Mouse (Mus musculus): ENCODE measurements around the gene Per1. TPM values are rescaled to one million over a fixed set of nuclear protein-coding genes. Genes with fewer than 3 reads are reported as not detected.

Per1 gene
- polyA plus RNA-seq, 1 experiment from 2014 or later = 15.4 TPM

DNA sequence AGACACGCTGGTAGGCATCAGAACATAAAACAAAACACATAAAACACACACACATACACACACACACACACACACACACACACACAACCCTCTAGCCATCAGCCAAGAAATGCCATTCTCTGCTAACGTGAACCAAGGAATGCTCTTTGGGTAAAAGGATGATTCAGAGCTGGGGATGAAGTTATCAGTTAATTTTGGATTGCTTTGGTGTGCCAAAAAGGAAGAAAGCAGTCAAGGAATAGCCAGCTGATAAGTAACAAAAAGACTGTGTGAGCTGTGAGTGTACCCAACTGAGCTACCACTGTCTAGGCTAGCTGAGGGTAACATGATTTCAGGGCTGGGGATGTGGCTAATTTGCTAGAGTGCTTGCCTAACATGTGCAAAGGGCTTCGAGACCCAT, 19.0 kb downstream of the Per1 start:
- peaks cover 16% of the 10 kb centered on the region for H3K4me1 ChIP-seq
- no peaks in the 10 kb centered on the region for H3K9me3 ChIP-seq
- H3K9ac ChIP-seq = no peak overlapping the region
- WGBS = 44% methylated on average over 3 of the region's 3 CpGs
- H3K27ac ChIP-seq = no peak overlapping the region
- no peak overlapping the region for H3K4me2 ChIP-seq
- H3K36me3 ChIP-seq = peaks cover 3% of the 10 kb centered on the region; the same call in 1 of the 2 replicates
- no peaks in the 10 kb centered on the region for H3K27me3 ChIP-seq (replicated peaks)
- no peak overlapping the region for H3K4me3 ChIP-seq (replicated peaks)
- no peak for ATAC-seq (ENCODE audit: insufficient read depth, low FRiP score, low read depth)

DNA sequence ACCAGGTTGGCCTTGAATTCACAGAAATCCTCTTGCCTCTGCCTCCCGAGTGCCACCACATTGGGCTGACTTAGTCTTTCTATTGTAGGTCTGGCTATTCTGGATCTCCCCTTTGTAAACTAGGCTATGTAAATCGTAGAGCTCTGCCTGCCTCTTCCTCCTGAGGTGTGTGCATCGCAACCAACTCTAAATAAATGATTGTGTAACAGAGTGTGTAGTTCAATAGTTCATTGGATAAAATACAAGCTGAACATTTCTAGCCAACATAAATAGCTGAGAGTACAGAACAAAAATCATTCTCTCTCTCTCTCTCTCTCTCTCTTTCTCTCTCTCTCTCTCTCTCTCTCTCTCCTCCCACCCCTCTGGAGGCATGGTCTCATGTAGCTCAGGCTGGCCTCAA, 19.6 kb downstream of the Per1 start:
- Histone ChIP-seq H3K27me3 (replicated peaks) (no peaks in the 10 kb centered on the region), H3K4me3 (replicated peaks) (no peak overlapping the region), H3K9ac (no peak overlapping the region), H3K4me1 (peaks cover 20% of the 10 kb centered on the region), H3K4me2 (no peak overlapping the region), H3K27ac (no peak overlapping the region), H3K9me3 (no peaks in the 10 kb centered on the region), H3K36me3 (no peaks in the 10 kb centered on the region)
- no peak for ATAC-seq (ENCODE audit: insufficient read depth, low FRiP score, low read depth)
- WGBS = 81% methylated on average over 3 of the region's 3 CpGs

DNA sequence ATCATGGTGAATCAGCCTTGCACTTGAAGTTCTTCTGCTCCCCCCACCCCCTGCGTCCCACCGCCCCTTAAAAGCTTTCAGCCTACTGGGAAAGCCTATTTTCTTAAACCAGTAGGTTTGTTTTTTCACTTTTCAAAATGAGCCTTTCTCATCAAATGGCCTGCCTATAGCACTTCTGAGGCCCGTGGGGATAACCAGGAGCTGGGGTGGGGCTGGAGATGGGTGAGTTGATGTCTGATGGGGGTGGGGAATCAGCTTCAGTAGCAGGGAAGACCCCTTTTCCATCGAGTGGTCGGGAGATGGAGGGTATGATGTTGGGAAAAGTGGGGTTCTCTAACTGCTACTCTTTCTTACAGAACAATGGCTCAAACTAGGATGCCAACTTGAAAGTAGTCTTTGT, 21.8 kb downstream of the Per1 start:
- no peaks in the 10 kb centered on the region for H3K36me3 ChIP-seq
- WGBS = 44% methylated on average over 5 of the region's 5 CpGs
- peak overlapping the region; percentile 72; the same call in 1 of the 2 replicates for H3K4me3 ChIP-seq (replicated peaks)
- H3K9ac ChIP-seq = no peak overlapping the region
- peaks cover 29% of the 10 kb centered on the region for H3K4me1 ChIP-seq
- no peaks in the 10 kb centered on the region for H3K9me3 ChIP-seq
- no peak for ATAC-seq (ENCODE audit: insufficient read depth, low FRiP score, low read depth)
- H3K27ac ChIP-seq = no peak overlapping the region
- H3K27me3 ChIP-seq (replicated peaks) = no peaks in the 10 kb centered on the region
- peak overlapping the region; percentile 95 for H3K4me2 ChIP-seq

DNA sequence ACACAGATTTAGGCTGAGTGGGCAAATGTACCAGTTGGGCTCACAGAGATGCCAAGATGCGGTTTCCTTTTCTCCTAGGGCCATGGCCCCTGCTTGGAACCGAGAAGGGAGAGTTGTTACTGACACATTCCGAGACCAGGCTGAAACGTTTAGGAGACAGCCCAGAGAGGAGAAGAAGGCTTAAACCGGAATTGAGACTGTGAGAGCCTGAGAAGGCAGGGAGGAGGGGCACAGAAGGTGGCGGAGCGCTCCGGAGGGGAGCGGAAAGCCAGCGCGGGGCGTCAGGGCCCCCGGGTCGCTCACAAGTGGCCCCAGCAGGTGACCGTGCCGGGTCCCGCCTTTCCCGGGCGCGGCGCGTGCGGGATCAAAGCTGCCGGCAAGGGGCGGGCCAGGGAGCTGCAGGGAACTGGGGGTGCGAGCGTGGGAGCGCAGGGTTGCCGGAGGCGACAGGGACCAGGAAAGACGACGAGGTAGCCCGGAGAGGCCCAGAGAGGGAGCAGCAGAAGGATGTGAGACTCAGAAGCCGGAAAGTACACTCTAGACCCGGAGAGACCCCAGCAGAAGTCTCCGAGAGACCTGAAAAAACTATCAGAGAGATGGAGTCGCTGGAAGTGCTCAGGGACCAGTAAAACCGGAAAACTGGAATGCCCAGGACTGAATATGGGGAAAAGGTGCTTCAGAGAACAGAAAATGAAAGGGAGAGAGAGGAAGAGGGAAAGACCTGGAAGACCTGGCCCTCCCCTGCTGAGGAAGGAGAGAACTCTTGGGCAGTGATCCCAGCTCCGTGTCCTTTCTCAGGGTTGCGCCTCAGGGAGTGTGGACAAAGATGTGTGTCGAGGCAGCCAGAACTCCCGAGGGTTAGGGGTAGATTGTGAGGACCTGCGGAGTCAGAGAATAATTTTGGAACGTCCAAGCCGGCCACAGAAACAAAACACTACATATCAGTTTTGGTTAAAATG, 23.0 kb downstream of the Per1 start:
- no peaks in the 10 kb centered on the region for H3K9me3 ChIP-seq
- WGBS = under 1% methylated on average over 44 of the region's 45 CpGs
- peak overlapping the region; percentile 76 for H3K9ac ChIP-seq
- H3K27ac ChIP-seq = peak overlapping the region; percentile 91
- peak overlapping the region; percentile 95 for H3K4me2 ChIP-seq
- ATAC-seq (ENCODE audit: insufficient read depth, low FRiP score, low read depth) = peak; percentile 11; the same call in 1 of the 2 replicates
- H3K36me3 ChIP-seq = no peaks in the 10 kb centered on the region
- peaks cover 30% of the 10 kb centered on the region for H3K4me1 ChIP-seq
- H3K4me3 ChIP-seq (replicated peaks) = peak overlapping the region; percentile 72
- no peaks in the 10 kb centered on the region for H3K27me3 ChIP-seq (replicated peaks)

DNA sequence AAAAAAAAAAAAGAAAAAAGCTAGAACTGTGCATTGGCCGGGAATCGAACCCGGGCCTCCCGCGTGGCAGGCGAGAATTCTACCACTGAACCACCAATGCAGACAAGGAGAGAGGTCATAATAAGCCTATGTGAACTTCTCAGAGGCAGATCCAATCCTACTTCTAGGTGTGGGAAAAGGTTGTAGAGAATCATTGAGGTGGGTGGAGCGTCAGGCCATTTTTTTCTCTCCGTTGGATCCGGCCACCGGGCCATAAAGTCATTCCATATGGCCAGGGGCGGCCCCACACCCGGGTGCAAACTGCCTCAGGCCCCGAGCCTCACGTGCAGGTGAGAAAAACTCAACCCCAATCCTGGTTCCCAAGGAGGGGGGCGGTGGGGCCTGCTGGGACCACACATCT, 23.7 kb downstream of the Per1 start:
- Histone ChIP-seq H3K9me3 (no peaks in the 10 kb centered on the region), H3K27me3 (replicated peaks) (no peaks in the 10 kb centered on the region), H3K4me1 (peaks cover 32% of the 10 kb centered on the region), H3K4me2 (peak overlapping the region; percentile 95), H3K9ac (no peak overlapping the region), H3K36me3 (no peaks in the 10 kb centered on the region), H3K27ac (peak overlapping the region; percentile 91; the same call in 1 of the 2 replicates), H3K4me3 (replicated peaks) (peak overlapping the region; percentile 72)
- 0 out of 2 replicates have a peak, but pooled peaks have one; percentile 6 for ATAC-seq (ENCODE audit: insufficient read depth, low FRiP score, low read depth)
- WGBS = 3% methylated on average over 15 of the region's 15 CpGs

DNA sequence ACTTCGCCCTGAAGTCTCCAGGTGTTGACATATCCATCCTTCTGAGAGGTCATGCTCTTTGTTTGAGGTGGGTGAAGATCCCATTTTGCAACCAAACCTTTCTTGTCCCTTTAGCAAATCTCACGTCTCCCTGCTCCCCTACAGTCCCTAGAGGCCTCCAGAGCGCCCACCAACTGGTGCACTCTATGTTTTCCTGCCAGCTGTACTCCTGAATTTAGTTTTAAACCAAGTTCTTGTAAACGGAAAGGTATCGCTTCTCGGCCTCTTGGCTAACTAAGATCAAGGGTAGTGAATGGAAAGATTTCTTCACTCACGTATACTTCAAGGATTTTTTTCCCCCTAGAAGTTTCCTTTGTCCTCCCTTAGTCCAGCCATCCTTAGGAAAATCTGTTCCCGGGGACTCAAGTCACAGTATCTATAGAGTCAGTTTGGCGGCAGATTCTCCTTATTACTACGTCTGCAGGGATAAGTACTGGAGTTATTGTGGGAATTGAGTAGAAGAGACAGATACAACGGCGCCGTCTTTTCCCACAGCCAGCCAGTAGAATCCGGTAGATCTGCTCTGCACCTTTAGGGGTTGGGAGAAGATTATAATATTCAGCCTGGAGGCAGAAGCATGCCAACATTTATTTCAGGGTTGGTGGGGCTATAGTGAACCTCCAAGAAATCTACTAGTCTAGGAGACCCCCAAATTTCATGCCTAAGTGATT, 24.6 kb downstream of the Per1 start:
- H3K4me1 ChIP-seq = peaks cover 32% of the 10 kb centered on the region
- no peaks in the 10 kb centered on the region for H3K27me3 ChIP-seq (replicated peaks)
- peak overlapping the region; percentile 82 for H3K4me3 ChIP-seq (replicated peaks)
- H3K4me2 ChIP-seq = peak overlapping the region; percentile 95
- H3K36me3 ChIP-seq = no peaks in the 10 kb centered on the region
- WGBS = 46% methylated on average over 14 of the region's 14 CpGs
- H3K27ac ChIP-seq = no peak overlapping the region
- H3K9ac ChIP-seq = no peak overlapping the region
- no peaks in the 10 kb centered on the region for H3K9me3 ChIP-seq
- ATAC-seq (ENCODE audit: insufficient read depth, low FRiP score, low read depth) = no peak

DNA sequence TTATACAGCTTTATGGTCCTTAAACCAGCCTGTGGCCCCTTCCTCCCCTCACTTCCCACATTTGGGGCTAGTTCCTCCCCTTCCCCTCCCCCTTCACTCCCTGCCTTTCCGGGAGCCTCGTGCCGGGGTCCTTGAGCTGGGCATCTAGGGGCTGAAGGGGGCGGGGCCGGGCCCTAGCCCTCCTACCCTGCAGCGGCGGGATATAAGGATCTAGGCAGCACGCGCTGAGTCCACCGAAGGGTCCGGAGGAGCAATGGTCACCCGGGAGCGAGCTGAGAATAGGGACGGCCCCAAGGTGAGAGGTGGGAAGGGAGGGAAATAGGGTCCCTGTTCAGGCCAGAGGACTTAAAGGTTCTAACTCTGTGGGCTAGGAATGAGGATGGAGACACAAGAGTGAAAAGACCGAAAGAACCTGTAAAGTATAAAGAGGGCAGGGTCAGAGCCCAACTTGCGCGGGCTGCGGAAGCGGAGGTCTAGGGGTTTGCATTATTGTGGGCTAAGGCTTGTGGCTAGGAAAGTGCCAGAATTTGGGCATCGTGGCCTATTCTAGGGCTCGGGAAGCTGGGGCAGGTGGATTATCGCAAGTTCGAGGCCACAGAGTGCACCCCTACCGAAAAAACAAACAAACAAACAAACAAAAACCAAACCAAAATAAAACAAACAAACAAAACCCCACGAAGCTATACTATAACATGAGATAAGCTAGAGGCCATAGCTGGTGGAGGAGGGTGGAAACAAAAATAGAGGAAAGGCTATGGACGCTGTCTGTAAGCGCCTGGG, 25.4 kb downstream of the Per1 start, which contains the start of gene Hes7:
Hes7 (plus strand) TSS at position 184 of the 780 bp plus-strand sequence.
- peak within 1 kb of the TSS; percentile 95 for H3K4me2 ChIP-seq
- no peak for ATAC-seq (ENCODE audit: insufficient read depth, low FRiP score, low read depth)
- no peaks in the 10 kb centered on the region for H3K9me3 ChIP-seq
- H3K27ac ChIP-seq = peak within 1 kb of the TSS; percentile 94
- peaks cover 32% of the 10 kb centered on the region for H3K4me1 ChIP-seq
- H3K4me3 ChIP-seq (replicated peaks) = peak within 1 kb of the TSS; percentile 82
- peak within 1 kb of the TSS; percentile 63; the same call in 1 of the 2 replicates for H3K9ac ChIP-seq
- 2% methylated on average over 27 of the region's 27 CpGs for WGBS
- H3K27me3 ChIP-seq (replicated peaks) = no peaks in the 10 kb centered on the region
- no peaks in the 10 kb centered on the region for H3K36me3 ChIP-seq

DNA sequence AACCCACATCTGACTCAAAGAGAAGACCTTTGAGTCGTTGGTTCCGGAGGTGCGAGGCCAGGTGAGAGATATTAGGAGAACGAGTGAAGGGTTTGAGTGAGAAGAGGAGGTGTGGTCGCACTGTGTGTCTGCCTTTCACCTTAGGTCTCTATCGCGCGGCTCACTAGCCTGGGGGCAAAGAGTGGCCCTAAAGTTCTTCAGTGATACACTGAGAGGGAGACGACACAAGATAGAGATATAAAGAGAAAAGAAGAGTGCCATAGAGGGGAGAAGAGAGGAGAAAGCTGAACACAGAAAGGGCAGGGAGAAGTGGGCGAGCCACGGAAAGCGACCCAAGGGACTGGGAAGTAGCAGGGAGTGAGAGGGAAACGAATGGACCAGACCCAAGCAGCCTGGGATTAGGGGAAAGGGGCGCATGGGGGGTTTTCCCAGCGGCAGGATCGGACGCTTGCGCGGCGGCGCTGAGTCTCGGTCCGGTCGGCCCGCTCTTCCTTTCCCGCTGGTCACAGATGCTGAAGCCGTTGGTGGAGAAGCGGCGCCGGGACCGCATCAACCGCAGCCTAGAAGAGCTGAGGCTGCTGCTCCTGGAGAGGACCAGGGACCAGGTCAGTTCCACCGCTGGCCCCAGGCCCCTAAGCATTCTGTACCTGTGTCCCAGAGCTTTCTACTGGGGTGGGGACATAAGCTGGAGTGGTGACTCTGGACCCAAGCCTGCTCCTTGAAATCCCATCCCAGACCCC, 26.2 kb downstream of the Per1 start:
- Histone ChIP-seq H3K9me3 (no peaks in the 10 kb centered on the region), H3K4me1 (peaks cover 38% of the 10 kb centered on the region), H3K27me3 (replicated peaks) (no peaks in the 10 kb centered on the region), H3K27ac (peak overlapping the region; percentile 94), H3K4me2 (peak overlapping the region; percentile 95), H3K36me3 (no peaks in the 10 kb centered on the region), H3K4me3 (replicated peaks) (peak overlapping the region; percentile 82), H3K9ac (peak overlapping the region; percentile 63; the same call in 1 of the 2 replicates)
- no peak for ATAC-seq (ENCODE audit: insufficient read depth, low FRiP score, low read depth)
- WGBS = under 1% methylated on average over 33 of the region's 33 CpGs

DNA sequence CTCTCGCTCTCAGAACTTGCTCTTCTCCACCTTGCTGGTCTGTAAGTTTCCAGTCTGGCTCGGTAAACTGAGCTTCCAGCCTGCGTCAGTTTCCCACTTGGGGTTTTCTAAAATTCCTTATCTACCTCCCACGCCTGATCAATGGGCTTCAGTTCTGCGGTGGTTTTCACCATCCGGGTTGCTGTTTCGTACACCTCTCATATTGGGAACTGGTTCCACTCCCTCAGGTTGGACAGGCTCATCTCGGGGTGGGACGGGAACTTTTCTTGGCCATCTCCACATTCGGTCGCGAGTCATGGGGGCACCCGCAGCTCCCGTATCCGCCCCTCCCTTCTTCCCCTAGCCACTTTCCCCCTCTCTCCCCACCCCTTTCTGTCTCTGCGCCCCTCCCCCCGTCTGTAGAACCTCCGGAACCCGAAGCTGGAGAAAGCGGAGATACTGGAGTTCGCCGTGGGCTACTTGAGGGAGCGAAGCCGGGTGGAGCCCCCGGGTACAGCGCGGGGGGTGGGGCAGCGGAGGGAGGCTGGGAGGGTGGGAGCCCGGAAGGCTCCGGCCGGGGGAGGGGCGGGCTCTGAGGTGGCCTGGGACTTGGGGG, 26.8 kb downstream of the Per1 start:
- WGBS = under 1% methylated on average over 32 of the region's 32 CpGs
- ATAC-seq (ENCODE audit: insufficient read depth, low FRiP score, low read depth) = no peak
- peaks cover 39% of the 10 kb centered on the region for H3K4me1 ChIP-seq

DNA sequence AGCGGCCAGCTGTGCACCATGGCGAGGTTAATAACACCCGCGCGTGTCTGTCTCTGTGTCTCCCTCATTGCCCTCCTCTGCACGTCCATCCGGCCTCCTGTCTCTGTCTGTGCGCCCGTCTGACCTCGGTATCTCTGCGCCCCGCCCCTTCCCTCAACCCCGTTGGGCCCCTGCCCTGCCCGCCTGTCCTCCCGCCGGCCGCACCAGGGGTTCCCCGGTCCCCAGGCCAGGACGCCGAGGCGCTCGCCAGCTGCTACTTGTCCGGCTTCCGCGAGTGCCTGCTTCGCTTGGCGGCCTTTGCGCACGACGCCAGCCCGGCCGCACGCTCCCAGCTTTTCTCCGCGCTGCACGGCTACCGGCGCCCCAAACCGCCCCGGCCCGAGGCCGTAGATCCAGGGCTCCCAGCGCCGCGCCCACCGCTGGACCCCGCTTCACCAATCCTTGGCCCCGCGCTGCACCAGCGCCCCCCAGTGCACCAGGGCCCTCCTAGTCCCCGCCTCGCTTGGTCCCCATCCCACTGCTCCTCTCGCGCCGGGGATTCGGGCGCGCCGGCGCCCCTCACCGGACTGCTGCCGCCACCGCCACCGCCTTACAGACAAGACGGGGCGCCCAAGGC, 27.4 kb downstream of the Per1 start, which contains the start of gene 9130213A22Rik:
9130213A22Rik (minus strand) TSS at position 254 of the 616 bp plus-strand sequence.
- Histone ChIP-seq H3K4me3 (replicated peaks) (peak within 1 kb of the TSS; percentile 82), H3K27ac (peak within 1 kb of the TSS; percentile 94), H3K9me3 (no peaks in the 10 kb centered on the region), H3K9ac (peak within 1 kb of the TSS; percentile 63), H3K4me2 (peak within 1 kb of the TSS; percentile 95), H3K36me3 (no peaks in the 10 kb centered on the region), H3K4me1 (peaks cover 37% of the 10 kb centered on the region), H3K27me3 (replicated peaks) (no peaks in the 10 kb centered on the region)
- ATAC-seq (ENCODE audit: insufficient read depth, low FRiP score, low read depth) = peak; percentile 62
- under 1% methylated on average over 66 of the region's 66 CpGs for WGBS

More for the DNA sequence above, 26.8 kb downstream of the Per1 start:
- H3K9ac ChIP-seq = peak overlapping the region; percentile 63
- no peaks in the 10 kb centered on the region for H3K9me3 ChIP-seq
- peak overlapping the region; percentile 82 for H3K4me3 ChIP-seq (replicated peaks)
- peak overlapping the region; percentile 95 for H3K4me2 ChIP-seq
- H3K27ac ChIP-seq = peak overlapping the region; percentile 94
- no peaks in the 10 kb centered on the region for H3K36me3 ChIP-seq
- no peaks in the 10 kb centered on the region for H3K27me3 ChIP-seq (replicated peaks)
